Mouse (Mus musculus) bone marrow macrophage, adult 2 months (primary cell): ENCODE measurements at regions not wholly inside any gene's neighbourhood (a gene's known extent, or its start where the extent isn't known, plus 50 kb on each side); places are given as distances from the start of the nearest gene placed in this dataset.

Source experiments
- CTCF ChIP-seq: IDR thresholded peaks from 2 replicates; pipeline ENCODE4 v1.5.1; 2012; ENCODE audit warnings: low read depth, mild to moderate bottlenecking, low read length, moderate library complexity
- POLR2A ChIP-seq: IDR thresholded peaks from 2 replicates; pipeline ENCODE4 v1.6.1; 2012; ENCODE audit warnings: mild to moderate bottlenecking, low read depth, low read length, borderline replicate concordance

- TF ChIP-seq CTCF: no peak
- no peak for TF ChIP-seq POLR2A
Measured at GRCm38 (mm10) chr5:4697346-4698095, 60.3 kb downstream of the Fzd1 start.
